Comparison of ENCODE assay signal across 28 mouse cellular contexts in genomic region chr19:60051151-60051550, GRCm38 (mm10).
A peak's percentile ranks its signal among the peaks of the same experiment; 100 is the strongest.
DNase-seq lines count a peak whose midpoint lies in the region; ATAC-seq and TF ChIP-seq lines count a peak whose summit lies in the region.
"Had no signal": no experiment of that assay in that cellular context is flagged by ENCODE, and none has a peak within 500 bp of the region (broad histone marks: within the 10 kb centered on the region; RNA-seq: fewer than 3 reads in every experiment).

No protein-coding gene starts in this region.

- H3K4me1 ChIP-seq in heart, adult 2 months (ENCODE audit: control insufficient read depth, insufficient read depth, low read length) = no peaks in the 10 kb centered on the region
- no peaks in the 10 kb centered on the region for H3K4me1 ChIP-seq in intestine, embryonic 15.5 days (replicated peaks)
- H3K4me1 ChIP-seq: embryonic facial prominence, embryonic 13.5 days had no signal

- H3K9me3 ChIP-seq in intestine, embryonic 15.5 days = no peaks in the 10 kb centered on the region
- H3K9me3 ChIP-seq: embryonic facial prominence, embryonic 13.5 days; forebrain, embryonic 12.5 days; forebrain, embryonic 15.5 days; heart, embryonic 10.5 days; heart, embryonic 13.5 days had no signal

- no peak for TF ChIP-seq CTCF in heart, adult 2 months (IDR thresholded peaks at IDR 0.05)

- H3K9ac ChIP-seq in heart, adult 2 months (ENCODE audit: low read depth, low read length) = no peak overlapping the region
- H3K9ac ChIP-seq in intestine, embryonic 15.5 days = no peak overlapping the region
- H3K9ac ChIP-seq: embryonic facial prominence, embryonic 13.5 days; forebrain, embryonic 12.5 days; forebrain, embryonic 15.5 days; heart, embryonic 13.5 days; hindbrain, embryonic 14.5 days had no signal

- intact Hi-C loops in heart, adult 2 months (cut with DNase I) = no loop called here

- no peak overlapping the region for H3K4me2 ChIP-seq in intestine, embryonic 15.5 days (replicated peaks)
- H3K4me2 ChIP-seq: embryonic facial prominence, embryonic 13.5 days; forebrain, embryonic 12.5 days; forebrain, embryonic 15.5 days; heart, embryonic 13.5 days; hindbrain, embryonic 14.5 days had no signal

- TF ChIP-seq POLR2A in heart, adult 2 months (IDR thresholded peaks at IDR 0.05; ENCODE audit: insufficient read depth, low read depth, low read length) = no peak

- no peaks in the 10 kb centered on the region for H3K36me3 ChIP-seq in heart, adult 2 months (ENCODE audit: control insufficient read depth, insufficient read depth, low read length)
- no peaks in the 10 kb centered on the region for H3K36me3 ChIP-seq in intestine, embryonic 15.5 days
- H3K36me3 ChIP-seq: embryonic facial prominence, embryonic 13.5 days; forebrain, embryonic 12.5 days; forebrain, embryonic 15.5 days; heart, embryonic 10.5 days; heart, embryonic 13.5 days had no signal

- TF ChIP-seq EP300 in heart, adult 2 months (IDR thresholded peaks at IDR 0.05; ENCODE audit: insufficient read depth, low read depth, low read length) = no peak

- H3K4me3 ChIP-seq in heart, adult 2 months = no peak overlapping the region
- no peak overlapping the region for H3K4me3 ChIP-seq in intestine, embryonic 15.5 days (replicated peaks)
- H3K4me3 ChIP-seq: embryonic facial prominence, embryonic 13.5 days; erythroblast, embryonic 14.5 days; forebrain, embryonic 12.5 days; forebrain, embryonic 15.5 days; gastrocnemius, adult 2 months; heart, embryonic 10.5 days; heart, embryonic 13.5 days had no signal

- DNase-seq in heart, adult 11 months = peak; percentile 63
- no peak for DNase-seq in heart, adult 2 months
- peak; percentile 52 for DNase-seq in embryo, embryonic 11 days
- DNase-seq in forelimb bud, embryonic 11.5 days (ENCODE audit: low read depth, low spot score) = peak; percentile 29
- DNase-seq in mesoderm, embryonic 11.5 days (ENCODE audit: low read depth, low spot score) = peak; percentile 57
- DNase-seq in gastrocnemius, adult 18-20 months (ENCODE audit: low spot score) = no peak
- no peak for DNase-seq in heart, adult 8-10 months (ENCODE audit: low spot score)
- DNase-seq: adrenal gland, adult 8-10 months; adrenal gland, postnatal 25 days; cerebellum, adult 18-20 months; cerebellum, adult 9-10 months; cerebellum, postnatal 14 days; gastrocnemius, adult 2 months; gastrocnemius, postnatal 25 days; heart, postnatal 14 days; heart, postnatal 4 days had no signal

- H3K79me2 ChIP-seq in heart, adult 2 months (replicated peaks; ENCODE audit: control insufficient read depth, insufficient read depth, low read length) = no peaks in the 10 kb centered on the region

- H3K27me3 ChIP-seq in heart, adult 2 months (ENCODE audit: control insufficient read depth, insufficient read depth, low read length) = no peaks in the 10 kb centered on the region
- H3K27me3 ChIP-seq in intestine, embryonic 15.5 days (replicated peaks) = no peaks in the 10 kb centered on the region
- H3K27me3 ChIP-seq: embryonic facial prominence, embryonic 13.5 days; forebrain, embryonic 15.5 days; heart, embryonic 13.5 days had no signal

- no peak overlapping the region for H3K27ac ChIP-seq in heart, adult 2 months
- H3K27ac ChIP-seq in intestine, embryonic 15.5 days = no peak overlapping the region
- H3K27ac ChIP-seq: embryonic facial prominence, embryonic 13.5 days; forebrain, embryonic 12.5 days; forebrain, embryonic 15.5 days; gastrocnemius, adult 2 months; heart, embryonic 10.5 days; heart, embryonic 13.5 days; hindbrain, embryonic 14.5 days; hindbrain, postnatal 0 days had no signal

- WGBS in heart, adult 2 months = 71% methylated on average over 9 of the region's 9 CpGs
- 59% methylated on average over 9 of the region's 9 CpGs for WGBS in intestine, embryonic 15.5 days

- ATAC-seq in intestine, embryonic 15.5 days = no peak
- ATAC-seq: activated CD4-positive, CD25-positive, alpha-beta regulatory T cell, adult 4 months; forebrain, embryonic 15.5 days; hindbrain, postnatal 0 days; inflammation-experienced regulatory T-cells, adult 6 months; intestine, postnatal 0 days had no signal

Comparison
In these comparisons a context has a peak if more than half of its experiments do, and no peak if none do; other contexts are left out.
1. DNase-seq: peak in heart, adult 11 months (single experiment), embryo, embryonic 11 days (single experiment), forelimb bud, embryonic 11.5 days (single experiment) and mesoderm, embryonic 11.5 days (single experiment); none in heart, adult 2 months (0 of 2), gastrocnemius, adult 18-20 months (single experiment) and heart, adult 8-10 months (single experiment).